Mouse (Mus musculus) monocyte, adult 5-6 weeks (primary cell): ENCODE results near the gene Lgi1. TPM values are rescaled to one million over a fixed set of nuclear protein-coding genes. Genes with fewer than 3 reads are reported as not detected.

Source experiments
- ATAC-seq: fragments of 153-309, 156-312 bp; replicated peaks from 2 replicates; pipeline ENCODE4 v1.8.0; 2017; ENCODE audit warnings: mild to moderate bottlenecking; ENCODE audit not compliant: low TSS enrichment, insufficient number of reproducible peaks, severe bottlenecking, poor library complexity, low FRiP score
- total RNA-seq: library from RNA; stranded (forward); fragments of 200-1000, 200-491, 200-594 nt; gene quantifications from 3 replicates; pipeline ENCODE4 v1.2.3, GENCODE M21; 2017

Lgi1 gene
- total RNA-seq: not detected in 3 replicates

- no peak for ATAC-seq
Observed at GRCm38 (mm10) chr19:38264505-38265500, at the start of gene Lgi1. Lgi1 (plus strand) TSS chr19:38264536.

DNA sequence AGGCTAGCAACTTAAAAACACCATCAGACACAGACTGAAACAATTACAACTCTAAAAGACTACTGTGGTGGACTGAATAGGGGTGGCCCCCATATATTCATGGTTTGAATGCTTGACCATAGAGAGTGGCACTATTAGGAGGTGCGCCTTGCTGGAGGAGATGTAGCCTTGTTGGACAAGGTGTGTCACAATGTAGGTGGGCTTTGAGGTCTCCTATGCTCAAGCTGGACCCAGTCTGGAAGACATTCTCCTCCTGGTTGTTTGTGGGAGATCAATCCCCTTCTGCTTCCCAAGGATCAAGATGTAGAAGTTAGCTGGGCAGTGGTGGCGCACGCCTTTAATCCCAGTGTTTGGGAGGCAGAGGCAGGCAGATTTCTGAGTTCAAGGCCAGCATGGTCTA lies 46.6 kb upstream of the Lgi1 start:
- no peak for ATAC-seq

- ATAC-seq: peak; percentile 36; the same call in 1 of the 2 replicates
Observed at GRCm38 (mm10) chr19:38223356-38223904, 40.9 kb upstream of the Lgi1 start.

GRCm38 (mm10) chr19:38223905-38224684 lies 40.2 kb upstream of the Lgi1 start, which contains the start of gene Fra10ac1:
Fra10ac1 (minus strand) TSS chr19:38224156.
- peak; percentile 93 for ATAC-seq

DNA sequence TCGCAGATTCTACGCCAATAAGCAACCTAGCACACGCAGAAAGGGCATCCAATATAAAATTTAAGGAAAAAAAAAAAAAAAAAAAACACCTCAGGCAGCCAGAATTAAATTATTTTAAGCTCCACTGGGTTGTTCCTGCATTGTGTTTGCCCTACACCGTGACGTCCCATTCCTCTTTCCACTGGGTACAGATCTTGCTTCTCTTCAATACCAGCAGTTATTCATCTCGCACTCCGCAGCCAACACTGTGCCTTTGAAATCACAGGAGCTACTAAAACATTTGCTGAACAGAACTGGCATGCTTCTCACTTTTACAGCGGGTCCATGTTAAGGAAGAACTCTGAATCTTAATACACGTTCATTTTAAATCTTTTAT lies 39.7 kb upstream of the Lgi1 start:
- no peak for ATAC-seq

- ATAC-seq: no peak
Observed at GRCm38 (mm10) chr19:38228699-38229098, 35.6 kb upstream of the Lgi1 start.

- ATAC-seq: no peak
Observed at GRCm38 (mm10) chr19:38232087-38232486, 32.2 kb upstream of the Lgi1 start.

DNA sequence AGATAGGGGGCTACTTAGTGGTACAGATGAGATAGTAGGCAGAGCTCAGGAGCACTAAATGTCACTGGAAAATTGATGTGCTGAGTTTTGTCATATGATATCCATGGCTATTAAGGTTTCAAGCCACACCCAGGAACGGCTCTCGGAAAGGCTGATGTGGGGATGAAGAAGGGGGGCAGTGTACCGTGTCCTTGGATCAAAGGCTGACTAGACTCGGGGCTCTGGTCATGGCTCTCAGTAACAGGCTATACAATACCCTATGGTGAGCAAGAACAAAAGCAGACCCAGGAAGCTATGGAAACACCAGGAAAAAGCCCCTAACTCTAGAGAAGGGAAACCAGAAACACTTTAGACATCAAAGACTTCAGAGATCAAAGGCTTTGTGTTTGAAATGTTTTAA lies 31.8 kb upstream of the Lgi1 start:
- no peak for ATAC-seq

DNA sequence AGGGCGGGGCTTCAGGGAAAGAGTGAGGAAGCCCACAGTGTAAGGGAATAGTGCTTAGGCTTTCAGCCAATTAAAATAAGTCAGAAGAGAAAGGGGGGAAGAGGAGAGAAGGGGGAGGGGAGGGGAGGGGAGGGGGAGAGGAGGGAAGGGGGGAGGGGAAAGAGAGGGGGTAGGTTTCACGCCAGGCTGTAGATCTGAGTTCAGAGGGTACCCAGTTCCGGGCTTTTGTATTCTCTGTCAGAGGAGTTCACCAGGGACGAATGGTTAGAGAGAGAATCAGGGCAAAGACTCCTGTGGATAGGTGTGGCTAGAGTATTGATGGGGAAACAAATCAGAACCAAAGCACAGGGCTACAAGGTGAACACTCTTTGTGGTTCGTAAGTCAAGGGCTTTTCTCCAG lies 27.8 kb upstream of the Lgi1 start:
- ATAC-seq: no peak

DNA sequence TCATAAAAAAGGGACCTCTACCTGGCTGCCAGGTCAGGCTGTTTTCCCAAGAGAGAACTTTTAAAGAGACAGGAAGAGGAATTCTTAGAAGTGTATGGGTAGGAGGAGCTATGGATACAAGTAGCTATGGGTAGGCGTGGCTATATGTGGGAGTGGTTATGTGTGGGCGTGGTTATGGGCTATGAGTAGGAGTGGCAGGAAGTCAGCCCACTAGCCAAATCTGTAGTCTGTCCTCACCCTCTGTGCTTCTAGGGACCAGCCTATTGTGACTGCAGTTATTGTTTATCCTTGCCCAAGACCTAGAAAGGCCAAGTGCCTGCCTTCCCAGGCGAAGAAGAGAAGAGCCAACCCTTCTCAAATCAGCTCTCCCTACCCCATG lies 26.5 kb upstream of the Lgi1 start:
- no peak; the same call in 1 of the 2 replicates for ATAC-seq

DNA sequence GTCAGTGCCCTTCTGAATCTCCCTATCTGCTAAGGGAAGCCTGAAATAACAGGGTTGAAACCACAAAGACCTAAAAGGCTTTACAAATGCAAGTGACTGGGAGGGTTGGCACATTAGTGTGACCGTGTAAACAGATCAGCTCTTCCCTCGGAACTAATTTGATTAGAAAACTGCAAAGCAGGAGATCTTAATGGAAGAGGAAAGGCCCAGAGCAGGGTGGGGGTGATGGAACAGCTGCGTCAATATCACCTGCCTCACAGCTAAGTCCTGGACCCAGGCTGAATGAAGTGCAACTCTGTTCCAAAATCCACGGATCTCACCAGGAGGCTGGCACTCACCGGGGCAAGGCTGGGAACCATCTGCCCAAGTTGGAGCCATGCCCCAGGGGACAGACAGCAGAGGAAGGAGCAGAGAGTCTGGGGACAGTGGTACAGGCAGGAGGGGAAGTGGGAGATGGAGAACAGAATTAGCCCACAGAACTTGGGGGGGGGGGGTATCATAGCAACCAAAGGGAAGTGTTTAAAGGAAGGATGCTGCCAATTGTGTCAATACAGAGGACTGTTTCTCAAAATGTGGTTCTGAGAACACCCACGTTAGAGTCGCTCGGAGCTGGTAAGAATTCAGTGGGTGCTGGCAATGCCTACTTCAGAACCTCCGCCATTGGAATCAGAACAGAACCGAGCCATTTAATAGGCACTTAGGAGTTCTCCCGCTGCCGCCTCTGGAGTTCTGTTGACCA lies 26.0 kb upstream of the Lgi1 start:
- 0 out of 2 replicates have a peak, but pooled peaks have one; percentile 35 for ATAC-seq

- no peak for ATAC-seq
Observed at GRCm38 (mm10) chr19:38242314-38242852, 22.0 kb upstream of the Lgi1 start.

GRCm38 (mm10) chr19:38244748-38245147 lies 19.6 kb upstream of the Lgi1 start:
- no peak for ATAC-seq

- ATAC-seq: no peak
Observed at GRCm38 (mm10) chr19:38245361-38246176, 18.8 kb upstream of the Lgi1 start.

- no peak for ATAC-seq
Observed at GRCm38 (mm10) chr19:38246177-38246622, 18.1 kb upstream of the Lgi1 start.

GRCm38 (mm10) chr19:38249627-38250026 lies 14.7 kb upstream of the Lgi1 start:
- no peak for ATAC-seq

GRCm38 (mm10) chr19:38253796-38254195 lies 10.5 kb upstream of the Lgi1 start:
- no peak for ATAC-seq
